Mouse (Mus musculus): ENCODE data around the gene Gm8926.
"Not testable (repeated sequence)": the region's sequence is repeated elsewhere in the genome, so short reads cannot be mapped to it uniquely, and the experiment has no call there.

DNA sequence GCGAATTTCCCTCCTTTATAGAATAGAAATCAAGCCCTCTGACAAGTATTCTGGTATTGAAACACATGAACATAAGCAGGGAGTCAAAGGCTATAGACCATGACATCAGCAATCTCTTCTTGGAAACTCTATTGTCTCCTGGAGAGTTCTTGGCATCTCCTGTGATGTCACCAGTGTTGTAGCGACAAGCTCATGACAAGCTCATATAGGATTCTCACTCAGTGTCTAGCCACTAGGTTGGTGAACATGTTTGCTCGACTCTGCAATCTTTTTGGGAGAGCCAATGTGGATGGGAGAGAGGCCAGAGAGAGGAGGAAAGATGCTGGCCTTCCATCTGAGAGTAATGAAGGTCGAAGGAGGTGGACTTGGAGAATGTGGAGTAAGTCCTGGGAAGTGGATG is at the start of gene Gm8926:
- not testable (repeated sequence) for TF ChIP-seq CTCF, EP300 (IDR thresholded peaks at IDR 0.05; ENCODE audit: low read depth)
